Mouse (Mus musculus): ENCODE results near the gene Tspan2. TPM values are rescaled to one million over a fixed set of nuclear protein-coding genes. Genes with fewer than 3 reads are reported as not detected.

Gene Tspan2
- polyA plus RNA-seq (2014; fragmentation: Nextera tagmentation; extraction: Ambion mirVana), result 8.8 and 8.9 TPM in 2 replicates

- peak; percentile 82 for ATAC-seq
- no peaks in the 10 kb centered on the region for H3K9me3 ChIP-seq (replicated peaks; ENCODE audit: control insufficient read depth, low read length)
- H3K27ac ChIP-seq (ENCODE audit: low read depth, low read length), result no peak within 1 kb of the TSS
- H3K4me1 ChIP-seq (ENCODE audit: control insufficient read depth, insufficient read depth, low read length), result peaks cover 8% of the 10 kb centered on the region; the same call in 1 of the 2 replicates
- peak; percentile 44 for DNase-seq (ENCODE audit: low spot score)
- 0% methylated on average over 51 of the region's 54 CpGs for WGBS
- H3K9ac ChIP-seq (ENCODE audit: low read length), result peak within 1 kb of the TSS; percentile 79
- H3K4me2 ChIP-seq (ENCODE audit: low read length), result peak within 1 kb of the TSS; percentile 84
- H3K36me3 ChIP-seq (ENCODE audit: control insufficient read depth, insufficient read depth, low read length), result no peaks in the 10 kb centered on the region
- no peaks in the 10 kb centered on the region for H3K27me3 ChIP-seq (replicated peaks; ENCODE audit: control insufficient read depth, insufficient read depth, low read length)
- H3K4me3 ChIP-seq (ENCODE audit: low read depth, low read length), result peak within 1 kb of the TSS; percentile 62
These were observed at the start of gene Tspan2 for GRCm38 (mm10) chr3:102734313-102735030. TSS of gene Tspan2 (plus strand) at chr3:102734529.

GRCm38 (mm10) chr3:102686861-102687260 lies 47.5 kb upstream of the Tspan2 start:
- Histone ChIP-seq H3K4me1 (ENCODE audit: control insufficient read depth, insufficient read depth, low read length) (no peaks in the 10 kb centered on the region), H3K36me3 (ENCODE audit: control insufficient read depth, insufficient read depth, low read length) (no peaks in the 10 kb centered on the region), H3K9ac (ENCODE audit: low read length) (no peak overlapping the region), H3K4me2 (ENCODE audit: low read length) (no peak overlapping the region), H3K4me3 (ENCODE audit: low read depth, low read length) (no peak overlapping the region), H3K27ac (ENCODE audit: low read depth, low read length) (no peak overlapping the region), H3K9me3 (replicated peaks; ENCODE audit: control insufficient read depth, low read length) (no peaks in the 10 kb centered on the region), H3K27me3 (replicated peaks; ENCODE audit: control insufficient read depth, insufficient read depth, low read length) (no peaks in the 10 kb centered on the region)
- DNase-seq (ENCODE audit: low spot score), result no peak
- 94% methylated on average over 5 of the region's 5 CpGs for WGBS
- ATAC-seq, result no peak

GRCm38 (mm10) chr3:102687852-102688251 lies 46.5 kb upstream of the Tspan2 start:
- ATAC-seq, result no peak
- H3K36me3 ChIP-seq (ENCODE audit: control insufficient read depth, insufficient read depth, low read length), result no peaks in the 10 kb centered on the region
- H3K27ac ChIP-seq (ENCODE audit: low read depth, low read length), result no peak overlapping the region
- H3K27me3 ChIP-seq (replicated peaks; ENCODE audit: control insufficient read depth, insufficient read depth, low read length), result no peaks in the 10 kb centered on the region
- no peak overlapping the region for H3K4me3 ChIP-seq (ENCODE audit: low read depth, low read length)
- H3K9ac ChIP-seq (ENCODE audit: low read length), result no peak overlapping the region
- no peaks in the 10 kb centered on the region for H3K9me3 ChIP-seq (replicated peaks; ENCODE audit: control insufficient read depth, low read length)
- WGBS, result 78% methylated on average over 8 of the region's 8 CpGs
- no peak for DNase-seq (ENCODE audit: low spot score)
- no peak overlapping the region for H3K4me2 ChIP-seq (ENCODE audit: low read length)
- H3K4me1 ChIP-seq (ENCODE audit: control insufficient read depth, insufficient read depth, low read length), result no peaks in the 10 kb centered on the region

- no peaks in the 10 kb centered on the region for H3K36me3 ChIP-seq (ENCODE audit: control insufficient read depth, insufficient read depth, low read length)
- no peaks in the 10 kb centered on the region for H3K9me3 ChIP-seq (replicated peaks; ENCODE audit: control insufficient read depth, low read length)
- WGBS, result 48% methylated on average over 11 of the region's 11 CpGs
- H3K4me2 ChIP-seq (ENCODE audit: low read length), result no peak overlapping the region
- H3K4me1 ChIP-seq (ENCODE audit: control insufficient read depth, insufficient read depth, low read length), result no peaks in the 10 kb centered on the region
- no peak overlapping the region for H3K9ac ChIP-seq (ENCODE audit: low read length)
- no peaks in the 10 kb centered on the region for H3K27me3 ChIP-seq (replicated peaks; ENCODE audit: control insufficient read depth, insufficient read depth, low read length)
- H3K27ac ChIP-seq (ENCODE audit: low read depth, low read length), result no peak overlapping the region
- no peak overlapping the region for H3K4me3 ChIP-seq (ENCODE audit: low read depth, low read length)
- ATAC-seq, result peak; percentile 88
- peak; percentile 89 for DNase-seq (ENCODE audit: low spot score)
These were observed 42.4 kb upstream of the Tspan2 start for GRCm38 (mm10) chr3:102691802-102692484.

- no peaks in the 10 kb centered on the region for H3K4me1 ChIP-seq (ENCODE audit: control insufficient read depth, insufficient read depth, low read length)
- H3K36me3 ChIP-seq (ENCODE audit: control insufficient read depth, insufficient read depth, low read length), result no peaks in the 10 kb centered on the region
- whole genome bisulfite sequencing, result 80% methylated on average over 7 of the region's 7 CpGs
- DNase-seq (ENCODE audit: low spot score) (no peak), ATAC-seq (no peak)
- no peaks in the 10 kb centered on the region for H3K27me3 ChIP-seq (replicated peaks; ENCODE audit: control insufficient read depth, insufficient read depth, low read length)
- no peak overlapping the region for H3K4me3 ChIP-seq (ENCODE audit: low read depth, low read length)
- H3K4me2 ChIP-seq (ENCODE audit: low read length), result no peak overlapping the region
- H3K27ac ChIP-seq (ENCODE audit: low read depth, low read length), result no peak overlapping the region
- H3K9ac ChIP-seq (ENCODE audit: low read length), result no peak overlapping the region
- H3K9me3 ChIP-seq (replicated peaks; ENCODE audit: control insufficient read depth, low read length), result no peaks in the 10 kb centered on the region
These were observed 41.5 kb upstream of the Tspan2 start for GRCm38 (mm10) chr3:102692758-102693325.

- Histone ChIP-seq H3K36me3 (ENCODE audit: control insufficient read depth, insufficient read depth, low read length) (no peaks in the 10 kb centered on the region), H3K4me3 (ENCODE audit: low read depth, low read length) (no peak overlapping the region), H3K27me3 (replicated peaks; ENCODE audit: control insufficient read depth, insufficient read depth, low read length) (no peaks in the 10 kb centered on the region), H3K4me2 (ENCODE audit: low read length) (no peak overlapping the region), H3K9ac (ENCODE audit: low read length) (no peak overlapping the region), H3K4me1 (ENCODE audit: control insufficient read depth, insufficient read depth, low read length) (no peaks in the 10 kb centered on the region), H3K9me3 (replicated peaks; ENCODE audit: control insufficient read depth, low read length) (no peaks in the 10 kb centered on the region), H3K27ac (ENCODE audit: low read depth, low read length) (no peak overlapping the region)
- no peak for ATAC-seq
- WGBS, result 71% methylated on average over 2 of the region's 2 CpGs
- DNase-seq (ENCODE audit: low spot score), result no peak
These were observed 36.2 kb upstream of the Tspan2 start for GRCm38 (mm10) chr3:102698127-102698526.

- H3K36me3 ChIP-seq (ENCODE audit: control insufficient read depth, insufficient read depth, low read length), result no peaks in the 10 kb centered on the region
- no peak overlapping the region for H3K4me2 ChIP-seq (ENCODE audit: low read length)
- no peak overlapping the region for H3K9ac ChIP-seq (ENCODE audit: low read length)
- H3K9me3 ChIP-seq (replicated peaks; ENCODE audit: control insufficient read depth, low read length), result no peaks in the 10 kb centered on the region
- no peak for ATAC-seq
- H3K4me1 ChIP-seq (ENCODE audit: control insufficient read depth, insufficient read depth, low read length), result no peaks in the 10 kb centered on the region
- WGBS, result 94% methylated on average over 4 of the region's 4 CpGs
- no peak overlapping the region for H3K4me3 ChIP-seq (ENCODE audit: low read depth, low read length)
- DNase-seq (ENCODE audit: low spot score), result no peak
- no peaks in the 10 kb centered on the region for H3K27me3 ChIP-seq (replicated peaks; ENCODE audit: control insufficient read depth, insufficient read depth, low read length)
- no peak overlapping the region for H3K27ac ChIP-seq (ENCODE audit: low read depth, low read length)
These were observed 33.0 kb upstream of the Tspan2 start for GRCm38 (mm10) chr3:102701303-102701702.

GRCm38 (mm10) chr3:102701902-102702544 lies 32.3 kb upstream of the Tspan2 start:
- Histone ChIP-seq H3K9ac (ENCODE audit: low read length) (no peak overlapping the region), H3K27ac (ENCODE audit: low read depth, low read length) (no peak overlapping the region), H3K4me1 (ENCODE audit: control insufficient read depth, insufficient read depth, low read length) (no peaks in the 10 kb centered on the region), H3K27me3 (replicated peaks; ENCODE audit: control insufficient read depth, insufficient read depth, low read length) (no peaks in the 10 kb centered on the region), H3K4me2 (ENCODE audit: low read length) (no peak overlapping the region), H3K9me3 (replicated peaks; ENCODE audit: control insufficient read depth, low read length) (no peaks in the 10 kb centered on the region), H3K4me3 (ENCODE audit: low read depth, low read length) (no peak overlapping the region), H3K36me3 (ENCODE audit: control insufficient read depth, insufficient read depth, low read length) (no peaks in the 10 kb centered on the region)
- 44% methylated on average over 7 of the region's 7 CpGs for WGBS
- ATAC-seq (no peak), DNase-seq (ENCODE audit: low spot score) (peak; percentile 35)
